Comparison of ENCODE assay signal across 8 mouse cellular contexts in the genomic region with DNA sequence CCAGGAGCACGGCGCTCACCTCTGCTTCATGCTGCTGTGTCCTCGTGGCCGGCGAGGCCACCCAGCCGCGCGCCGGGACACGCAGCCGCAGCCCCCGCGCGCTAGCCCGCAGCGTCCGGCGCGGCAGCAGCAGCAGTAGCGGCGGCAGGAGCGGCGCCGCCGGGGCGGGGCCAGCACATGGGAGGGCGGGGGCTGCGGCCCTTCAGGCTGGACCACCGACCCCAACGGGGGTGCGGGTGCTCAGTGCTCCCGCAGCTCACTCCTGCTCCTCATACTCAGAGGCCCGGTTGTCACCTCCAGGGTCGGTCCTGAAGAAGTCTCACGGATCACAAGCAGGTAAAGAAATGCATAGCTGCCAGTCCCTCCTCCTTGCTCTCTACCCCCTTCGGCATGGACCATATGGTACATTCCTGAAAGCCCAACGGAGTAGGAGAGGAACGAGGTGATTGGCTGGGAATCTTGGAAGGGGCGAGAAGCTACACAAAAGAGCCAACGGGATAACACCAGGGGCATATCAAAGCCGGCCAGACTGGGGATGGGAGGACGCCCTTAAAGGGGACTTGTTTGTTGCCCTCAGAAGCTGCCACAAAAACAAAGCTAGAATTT. TPM values are rescaled to one million over a fixed set of nuclear protein-coding genes. Genes with fewer than 3 reads are reported as not detected.
DNase-seq lines count a peak whose midpoint lies in the region; ATAC-seq and TF ChIP-seq lines count a peak whose summit lies in the region.

No protein-coding gene starts in this region.

- no peaks in the 10 kb centered on the region for H3K9me3 ChIP-seq in hindbrain, embryonic 14.5 days (ENCODE audit: control insufficient read depth, low read length)

- CTCF ChIA-PET in Patski (lab: Charles Lee): interaction anchor here (0.8 to 1.9 kb wide), 9 partner anchors 9 to 138 kb away, joined by 3 to 5 read pairs (median 4); no protein-coding TSS in a partner anchor

- peak overlapping the region; percentile 91 for H3K9ac ChIP-seq in hindbrain, embryonic 14.5 days

- H3K4me2 ChIP-seq in hindbrain, embryonic 14.5 days (replicated peaks): peak overlapping the region; percentile 91

- no peaks in the 10 kb centered on the region; the same call in 1 of the 2 replicates for H3K36me3 ChIP-seq in hindbrain, embryonic 14.5 days (replicated peaks; ENCODE audit: control insufficient read depth, insufficient read depth)

- WGBS in hindbrain, embryonic 14.5 days: 0% methylated on average over 27 of the region's 42 CpGs

- ATAC-seq in Patski: peak; percentile 98
- peak; percentile 97 for ATAC-seq in hindbrain, embryonic 14.5 days (ENCODE audit: low FRiP score)

- H3K27ac ChIP-seq in hindbrain, embryonic 14.5 days: peak overlapping the region; percentile 94

- peaks cover 31% of the 10 kb centered on the region for H3K4me1 ChIP-seq in hindbrain, embryonic 14.5 days (replicated peaks; ENCODE audit: control insufficient read depth, insufficient read depth, low read length)

- H3K4me3 ChIP-seq in hindbrain, embryonic 14.5 days (replicated peaks; ENCODE audit: low read length): peak overlapping the region; percentile 87

- no peak for TF ChIP-seq CTCF in Patski (IDR thresholded peaks at IDR 0.05)

- no peaks in the 10 kb centered on the region for H3K27me3 ChIP-seq in Patski
- H3K27me3 ChIP-seq in hindbrain, embryonic 14.5 days (ENCODE audit: control insufficient read depth, insufficient read depth, low read length): no peaks in the 10 kb centered on the region

- DNase-seq in Patski (ENCODE audit: low read depth, low spot score): peak; percentile 92
- peak; percentile 89 to 92 for DNase-seq in cerebellum, postnatal 14 days
- DNase-seq in frontal cortex, postnatal 14 days (ENCODE audit: low spot score in 2 of 2): peak; percentile 85 to 88
- peak; percentile 91 for DNase-seq in hindbrain, embryonic 14.5 days (ENCODE audit: low spot score)
- DNase-seq in layer of hippocampus, postnatal 36 days: peak; percentile 88 to 91
- peak; percentile 96 for DNase-seq in lung, postnatal 36 days
- DNase-seq in retina, postnatal 1 day: peak; percentile 99
- DNase-seq in urinary bladder, adult 18-20 months (ENCODE audit: low spot score in 2 of 2): peak; percentile 90 to 91

- in situ Hi-C loops in Patski (cut with MboI; ENCODE audit: low pct_unique_long_range_greater_than_20kb): loop anchor here (25.0 kb wide), 1 partner anchor 98 kb away; no protein-coding TSS in a partner anchor

- POLR2A ChIA-PET in Patski (lab: Charles Lee): interaction anchor here (1.4 to 2.1 kb wide), 3 partner anchors 10 to 96 kb away, joined by 3 to 5 read pairs (median 4); no protein-coding TSS in a partner anchor

RNA-seq across cellular contexts. Expression of a gene that starts 20.7 kb away (rescaled TPM):
- 47.3 TPM for polyA plus RNA-seq in Patski (2021)
- 44.6 and 49.4 TPM in 2 replicates for polyA plus RNA-seq in hindbrain, embryonic 14.5 days (2014; fragmentation: Nextera tagmentation; extraction: Ambion mirVana)
- total RNA-seq in layer of hippocampus, postnatal 36 days (2021): 100 to 1,000 TPM in 1 of 2 experiments, 10 to 100 TPM in 1; 88.3 to 103 TPM

Comparison
In these comparisons a context has a peak if more than half of its experiments do, and no peak if none do; other contexts are left out.
1. Peak in every context shown above with its lines: DNase-seq, ATAC-seq, H3K4me3 ChIP-seq and H3K27ac ChIP-seq.